Mouse (Mus musculus) limb, embryonic 10.5 days (tissue): ENCODE measurements around the gene Fam107a. TPM values are rescaled to one million over a fixed set of nuclear protein-coding genes. Genes with fewer than 3 reads are reported as not detected.

Source experiments
- DNase-seq: peaks from one replicate; pipeline ENCODE4 v3.0.0-alpha.2; 2017; ENCODE audit warnings: low spot score
- H3K27ac ChIP-seq: fragments of 300-500 bp; sonication (generic); 2 replicates; pipeline ENCODE4 v1.5.1; 2016; ENCODE audit warnings: mild to moderate bottlenecking
- H3K27me3 ChIP-seq: fragments of 300-500 bp; sonication (generic); 2 replicates; pipeline ENCODE4 v1.6.1; 2016; ENCODE audit warnings: low read depth, mild to moderate bottlenecking; ENCODE audit not compliant: poor library complexity, severe bottlenecking
- H3K36me3 ChIP-seq: fragments of 300-500 bp; sonication (generic); 2 replicates; pipeline ENCODE4 v1.6.1; 2016; ENCODE audit warnings: mild to moderate bottlenecking, moderate library complexity
- H3K4me1 ChIP-seq: fragments of 300-500 bp; sonication (generic); 2 replicates; pipeline ENCODE4 v1.6.1; 2016
- H3K4me3 ChIP-seq: fragments of 300-500 bp; sonication (generic); 2 replicates; pipeline ENCODE4 v1.5.1; 2016; ENCODE audit warnings: mild to moderate bottlenecking, moderate library complexity
- H3K9me3 ChIP-seq: fragments of 300-500 bp; sonication (generic); replicated peaks from 2 replicates; pipeline ENCODE4 v1.6.1; 2016; ENCODE audit warnings: mild to moderate bottlenecking
- WGBS: fragments of 180-500 bp; shearing (Covaris S2); methylation state at CpG from one replicate; pipeline ENCODE4 v1.1.7; 2016; 5-methylcytosine and 5-hydroxymethylcytosine counted together
- polyA plus RNA-seq: library from polyadenylated mRNA; unstranded; fragments of >200 nt; fragmentation: Nextera tagmentation; extraction: Ambion mirVana; gene quantifications from 2 replicates; pipeline ENCODE4 v1.2.1, GENCODE M21; 2016

Fam107a gene
- polyA plus RNA-seq, 1 experiment from 2014 or later: 0.96 TPM

- no peak overlapping the region for H3K27ac ChIP-seq
- no peaks in the 10 kb centered on the region; the same call in 1 of the 2 replicates for H3K27me3 ChIP-seq
- no peaks in the 10 kb centered on the region for H3K9me3 ChIP-seq
- H3K4me3 ChIP-seq: no peak overlapping the region
- no peaks in the 10 kb centered on the region for H3K36me3 ChIP-seq
- 84% methylated on average over 5 of the region's 5 CpGs for WGBS
- H3K4me1 ChIP-seq: peaks cover 7% of the 10 kb centered on the region; the same call in 1 of the 2 replicates
- DNase-seq: no peak
These were observed 57.6 kb downstream of the Fam107a start for GRCm38 (mm10) chr14:8260214-8260613.

GRCm38 (mm10) chr14:8259166-8259565, 58.7 kb downstream of the Fam107a start, which contains the start of gene Acox2:
Gene Acox2 (minus strand): TSS chr14:8259353.
- H3K4me1 ChIP-seq: peaks cover 7% of the 10 kb centered on the region; the same call in 1 of the 2 replicates
- no peaks in the 10 kb centered on the region for H3K9me3 ChIP-seq
- 86% methylated on average over 3 of the region's 3 CpGs for WGBS
- H3K27me3 ChIP-seq: no peaks in the 10 kb centered on the region; the same call in 1 of the 2 replicates
- peak within 1 kb of the TSS; percentile 27 for H3K27ac ChIP-seq
- no peak within 1 kb of the TSS for H3K4me3 ChIP-seq
- no peak for DNase-seq
- H3K36me3 ChIP-seq: no peaks in the 10 kb centered on the region

GRCm38 (mm10) chr14:8258752-8259151, 59.1 kb downstream of the Fam107a start:
- H3K4me3 ChIP-seq: no peak overlapping the region
- H3K9me3 ChIP-seq: no peaks in the 10 kb centered on the region
- no peak overlapping the region for H3K27ac ChIP-seq
- no peaks in the 10 kb centered on the region; the same call in 1 of the 2 replicates for H3K27me3 ChIP-seq
- no peaks in the 10 kb centered on the region for H3K36me3 ChIP-seq
- DNase-seq: no peak
- peaks cover 7% of the 10 kb centered on the region; the same call in 1 of the 2 replicates for H3K4me1 ChIP-seq
- 85% methylated on average over 3 of the region's 3 CpGs for WGBS

- Histone ChIP-seq H3K4me1 (peaks cover 7% of the 10 kb centered on the region; the same call in 1 of the 2 replicates), H3K27me3 (no peaks in the 10 kb centered on the region; the same call in 1 of the 2 replicates), H3K9me3 (no peaks in the 10 kb centered on the region), H3K4me3 (no peak overlapping the region), H3K27ac (peak overlapping the region; percentile 27), H3K36me3 (no peaks in the 10 kb centered on the region)
- WGBS: 56% methylated on average over 3 of the region's 3 CpGs
- no peak for DNase-seq
These were observed 59.5 kb downstream of the Fam107a start for GRCm38 (mm10) chr14:8258335-8258627.

- no peak for DNase-seq
- Histone ChIP-seq H3K27me3 (no peaks in the 10 kb centered on the region; the same call in 1 of the 2 replicates), H3K4me1 (peaks cover 7% of the 10 kb centered on the region; the same call in 1 of the 2 replicates), H3K9me3 (no peaks in the 10 kb centered on the region), H3K4me3 (no peak overlapping the region), H3K36me3 (no peaks in the 10 kb centered on the region), H3K27ac (peak overlapping the region; percentile 27)
- 56% methylated on average over 7 of the region's 7 CpGs for WGBS
These were observed 60.1 kb downstream of the Fam107a start for GRCm38 (mm10) chr14:8257521-8258334.

GRCm38 (mm10) chr14:8256881-8257280, 60.9 kb downstream of the Fam107a start:
- Histone ChIP-seq H3K9me3 (no peaks in the 10 kb centered on the region), H3K36me3 (no peaks in the 10 kb centered on the region), H3K27me3 (no peaks in the 10 kb centered on the region; the same call in 1 of the 2 replicates), H3K27ac (no peak overlapping the region), H3K4me1 (peaks cover 13% of the 10 kb centered on the region), H3K4me3 (no peak overlapping the region)
- 81% methylated on average over 5 of the region's 5 CpGs for WGBS
- DNase-seq: no peak

- no peak for DNase-seq
- WGBS: 82% methylated on average over 6 of the region's 6 CpGs
These were observed 61.8 kb downstream of the Fam107a start for GRCm38 (mm10) chr14:8256072-8256471.

GRCm38 (mm10) chr14:8255076-8255729, 62.6 kb downstream of the Fam107a start:
- Histone ChIP-seq H3K27me3 (no peaks in the 10 kb centered on the region; the same call in 1 of the 2 replicates), H3K4me3 (no peak overlapping the region), H3K4me1 (peaks cover 13% of the 10 kb centered on the region), H3K27ac (no peak overlapping the region), H3K36me3 (no peaks in the 10 kb centered on the region), H3K9me3 (no peaks in the 10 kb centered on the region)
- WGBS: 78% methylated on average over 7 of the region's 7 CpGs
- no peak for DNase-seq

More at GRCm38 (mm10) chr14:8256072-8256471, 61.8 kb downstream of the Fam107a start:
- H3K4me1 ChIP-seq: peaks cover 13% of the 10 kb centered on the region
- H3K27ac ChIP-seq: no peak overlapping the region
- no peaks in the 10 kb centered on the region for H3K9me3 ChIP-seq
- H3K36me3 ChIP-seq: no peaks in the 10 kb centered on the region
- H3K4me3 ChIP-seq: no peak overlapping the region
- no peaks in the 10 kb centered on the region; the same call in 1 of the 2 replicates for H3K27me3 ChIP-seq

- no peak for DNase-seq
- H3K27ac ChIP-seq: no peak overlapping the region
- H3K36me3 ChIP-seq: no peaks in the 10 kb centered on the region
- peaks cover 5% of the 10 kb centered on the region for H3K4me1 ChIP-seq
- 96% methylated on average over 8 of the region's 8 CpGs for whole genome bisulfite sequencing
- no peaks in the 10 kb centered on the region for H3K9me3 ChIP-seq
- no peaks in the 10 kb centered on the region for H3K27me3 ChIP-seq
- no peak overlapping the region for H3K4me3 ChIP-seq
These were observed 66.4 kb downstream of the Fam107a start for GRCm38 (mm10) chr14:8251330-8251885.

- Histone ChIP-seq H3K4me3 (no peak overlapping the region), H3K27me3 (no peaks in the 10 kb centered on the region)
- WGBS: 83% methylated on average over 9 of the region's 9 CpGs
These were observed 67.5 kb downstream of the Fam107a start for GRCm38 (mm10) chr14:8250141-8250871.

GRCm38 (mm10) chr14:8249206-8249605, 68.6 kb downstream of the Fam107a start:
- H3K4me1 ChIP-seq: peaks cover 5% of the 10 kb centered on the region
- no peak for DNase-seq
- WGBS: 98% methylated on average over 1 of the region's 1 CpGs

More at GRCm38 (mm10) chr14:8250141-8250871, 67.5 kb downstream of the Fam107a start:
- Histone ChIP-seq H3K27ac (no peak overlapping the region), H3K36me3 (no peaks in the 10 kb centered on the region), H3K9me3 (no peaks in the 10 kb centered on the region), H3K4me1 (peaks cover 5% of the 10 kb centered on the region)
- no peak for DNase-seq

GRCm38 (mm10) chr14:8246878-8247277, 70.9 kb downstream of the Fam107a start:
- H3K27ac ChIP-seq: no peak overlapping the region
- H3K4me3 ChIP-seq: no peak overlapping the region
- no peaks in the 10 kb centered on the region for H3K27me3 ChIP-seq
- no peak for DNase-seq
- no peaks in the 10 kb centered on the region for H3K9me3 ChIP-seq
- 88% methylated on average over 8 of the region's 8 CpGs for WGBS
- 0 out of 2 replicates have a peak, but pooled peaks cover 6% of the 10 kb centered on the region for H3K4me1 ChIP-seq
- H3K36me3 ChIP-seq: no peaks in the 10 kb centered on the region

More at GRCm38 (mm10) chr14:8249206-8249605, 68.6 kb downstream of the Fam107a start:
- Histone ChIP-seq H3K4me3 (no peak overlapping the region), H3K27ac (no peak overlapping the region), H3K36me3 (no peaks in the 10 kb centered on the region), H3K9me3 (no peaks in the 10 kb centered on the region), H3K27me3 (no peaks in the 10 kb centered on the region)
